9 mouse cellular contexts compared by ENCODE assay signal in genomic region chr7:5016057-5016456, GRCm38 (mm10). TPM values are rescaled to one million over a fixed set of nuclear protein-coding genes. Genes with fewer than 3 reads are reported as not detected.
DNase-seq lines count a peak whose midpoint lies in the region; ATAC-seq and TF ChIP-seq lines count a peak whose summit lies in the region.
"Had no signal": no experiment of that assay in that cellular context is flagged by ENCODE, and none has a peak within 500 bp of the region (broad histone marks: within the 10 kb centered on the region; RNA-seq: fewer than 3 reads in every experiment).

No protein-coding gene starts in this region.

- H3K9me3 ChIP-seq in heart, embryonic 10.5 days = no peaks in the 10 kb centered on the region
- H3K9me3 ChIP-seq in forebrain, embryonic 12.5 days = no peaks in the 10 kb centered on the region
- H3K9me3 ChIP-seq in liver, embryonic 15.5 days (replicated peaks) = no peaks in the 10 kb centered on the region

- H3K4me2 ChIP-seq in forebrain, embryonic 12.5 days = peak overlapping the region; percentile 60
- H3K4me2 ChIP-seq in liver, embryonic 15.5 days = peak overlapping the region; percentile 93

- no peak for ATAC-seq in forebrain, embryonic 12.5 days (ENCODE audit: low FRiP score)
- ATAC-seq in liver, embryonic 15.5 days (ENCODE audit: insufficient read depth) = no peak
- no peak for ATAC-seq in megakaryocyte-erythroid progenitor cell, adult 5-6 weeks (replicated peaks; ENCODE audit: low FRiP score, low TSS enrichment, poor library complexity, severe bottlenecking)
- ATAC-seq in megakaryocyte progenitor cell, adult 5-6 weeks (replicated peaks; ENCODE audit: poor library complexity) = no peak

- TF ChIP-seq CTCF in C2C12 (IDR thresholded peaks at IDR 0.05; ENCODE audit: control insufficient read depth, insufficient read depth, insufficient read length) = no peak

- WGBS in heart, embryonic 10.5 days = 79% methylated on average over 3 of the region's 3 CpGs
- 60% methylated on average over 3 of the region's 3 CpGs for WGBS in forebrain, embryonic 12.5 days
- 41% methylated on average over 3 of the region's 3 CpGs for WGBS in liver, embryonic 15.5 days (ENCODE audit: insufficient replicate concordance)

- H3K36me3 ChIP-seq in heart, embryonic 10.5 days = peaks cover 37% of the 10 kb centered on the region
- H3K36me3 ChIP-seq in C2C12 (ENCODE audit: control insufficient read depth, insufficient read depth) = peaks cover 24% of the 10 kb centered on the region
- H3K36me3 ChIP-seq in forebrain, embryonic 12.5 days (replicated peaks) = peaks cover 27% of the 10 kb centered on the region
- peaks cover 39% of the 10 kb centered on the region for H3K36me3 ChIP-seq in liver, embryonic 15.5 days (replicated peaks)

- intact Hi-C loops in heart, postnatal 14 days (cut with DNase I) = no loop called here

- H3K27ac ChIP-seq in heart, embryonic 10.5 days = peak overlapping the region; percentile 98
- H3K27ac ChIP-seq in forebrain, embryonic 12.5 days = peak overlapping the region; percentile 99
- H3K27ac ChIP-seq in liver, embryonic 15.5 days (replicated peaks) = peak overlapping the region; percentile 98

- H3K9ac ChIP-seq in forebrain, embryonic 12.5 days = peak overlapping the region; percentile 84
- peak overlapping the region; percentile 81 for H3K9ac ChIP-seq in liver, embryonic 15.5 days

- no peaks in the 10 kb centered on the region for H3K27me3 ChIP-seq in heart, embryonic 10.5 days (ENCODE audit: insufficient read depth, poor library complexity, severe bottlenecking)
- no peaks in the 10 kb centered on the region for H3K27me3 ChIP-seq in C2C12 (ENCODE audit: control insufficient read depth, insufficient read depth, insufficient read length)
- H3K27me3 ChIP-seq in forebrain, embryonic 12.5 days = no peaks in the 10 kb centered on the region
- no peaks in the 10 kb centered on the region for H3K27me3 ChIP-seq in liver, embryonic 15.5 days

- H3K4me3 ChIP-seq in heart, embryonic 10.5 days = peak overlapping the region; percentile 84
- H3K4me3 ChIP-seq in C2C12 (ENCODE audit: insufficient read depth, poor library complexity, severe bottlenecking) = peak overlapping the region; percentile 68
- peak overlapping the region; percentile 71 for H3K4me3 ChIP-seq in forebrain, embryonic 12.5 days (replicated peaks)
- H3K4me3 ChIP-seq in liver, embryonic 15.5 days (replicated peaks) = peak overlapping the region; percentile 77

- H3K4me1 ChIP-seq in heart, embryonic 10.5 days = peaks cover 5% of the 10 kb centered on the region
- H3K4me1 ChIP-seq in forebrain, embryonic 12.5 days = peaks cover 12% of the 10 kb centered on the region
- peaks cover 42% of the 10 kb centered on the region for H3K4me1 ChIP-seq in liver, embryonic 15.5 days (replicated peaks)

- no peak for DNase-seq in heart, embryonic 10.5 days (ENCODE audit: low spot score)
- DNase-seq in heart, postnatal 14 days = no peak
- no peak for DNase-seq in Muller cell, postnatal 12 days (ENCODE audit: inconsistent ontology term)

- peak overlapping the region; percentile 35 for H3ac ChIP-seq in C2C12 (ENCODE audit: control insufficient read depth, insufficient read length, low read depth)

- H3K79me3 ChIP-seq in C2C12 (ENCODE audit: low read depth) = peaks cover 10% of the 10 kb centered on the region

- peaks cover 24% of the 10 kb centered on the region for H3K79me2 ChIP-seq in C2C12 (ENCODE audit: control insufficient read depth, insufficient read depth)

TF ChIP-seq in C2C12, 6 proteins besides CTCF, POLR2A, EP300 and RAD21:
- TF ChIP-seq MYOD1 (IDR thresholded peaks at IDR 0.05; ENCODE audit: control insufficient read depth, insufficient read length, low read depth) (no peak), MAX (IDR thresholded peaks at IDR 0.05) (no peak), FOSL1 (IDR thresholded peaks at IDR 0.05; ENCODE audit: insufficient read depth, low read length, poor library complexity, severe bottlenecking) (no peak), MYOG (IDR thresholded peaks at IDR 0.05; ENCODE audit: control insufficient read depth, extremely low read depth, insufficient read length) (no peak), CEBPB (IDR thresholded peaks at IDR 0.05; ENCODE audit: low read depth) (no peak), USF1 (IDR thresholded peaks at IDR 0.05; ENCODE audit: low read depth) (no peak)

RNA-seq across cellular contexts. Expression of gene Gm44973, which starts 0.8 kb away (rescaled TPM):
- 0.72 TPM in 1 of 2 replicates, not detected in the other for polyA plus RNA-seq in heart, embryonic 10.5 days (2016; fragmentation: Nextera tagmentation; extraction: Ambion mirVana)
- total RNA-seq in heart, postnatal 14 days (2021) = not detected
- not detected for polyA plus RNA-seq in C2C12 (2012; fragmentation: generic; extraction: Trizol)
- polyA plus RNA-seq in forebrain, embryonic 12.5 days (2016; fragmentation: Nextera tagmentation; extraction: Ambion mirVana) = 0.69 TPM in 1 of 2 replicates, not detected in the other
- polyA plus RNA-seq in liver, embryonic 15.5 days (2015; fragmentation: Nextera tagmentation; extraction: Ambion mirVana) = 0.53 and 1.2 TPM in 2 replicates
- 2.6 TPM in 1 of 2 replicates, not detected in the other for total RNA-seq in megakaryocyte-erythroid progenitor cell, adult 5-6 weeks (2014; fragmentation: Nextera tagmentation)
- not detected in 2 replicates for total RNA-seq in megakaryocyte-erythroid progenitor cell, adult 5-6 weeks (2017)
- 1.9 and 4.6 TPM in 2 replicates for total RNA-seq in megakaryocyte progenitor cell, adult 5-6 weeks (2015)
- not detected in 2 replicates for total RNA-seq in megakaryocyte progenitor cell, adult 5-6 weeks (2017)
- total RNA-seq: gastrocnemius, postnatal 36 days had no signal

RNA-seq across cellular contexts. Expression of gene Fiz1, which starts 1.6 kb away (rescaled TPM):
- polyA plus RNA-seq in heart, embryonic 10.5 days (2016; fragmentation: Nextera tagmentation; extraction: Ambion mirVana) = 36.1 and 43.5 TPM in 2 replicates
- total RNA-seq in heart, postnatal 14 days (2021) = 10 to 100 TPM; 17.0 to 20.2 TPM
- 30.6 TPM for polyA plus RNA-seq in C2C12 (2012; fragmentation: generic; extraction: Trizol)
- polyA plus RNA-seq in forebrain, embryonic 12.5 days (2016; fragmentation: Nextera tagmentation; extraction: Ambion mirVana) = 64.9 and 67.3 TPM in 2 replicates
- polyA plus RNA-seq in liver, embryonic 15.5 days (2015; fragmentation: Nextera tagmentation; extraction: Ambion mirVana) = 15.6 and 17.9 TPM in 2 replicates
- 34.8 and 35.7 TPM in 2 replicates for total RNA-seq in megakaryocyte-erythroid progenitor cell, adult 5-6 weeks (2014; fragmentation: Nextera tagmentation)
- 19.8 and 32.7 TPM in 2 replicates for total RNA-seq in megakaryocyte-erythroid progenitor cell, adult 5-6 weeks (2017)
- total RNA-seq in megakaryocyte progenitor cell, adult 5-6 weeks (2015) = 35.6 and 39.2 TPM in 2 replicates
- total RNA-seq in megakaryocyte progenitor cell, adult 5-6 weeks (2017) = 17.7 and 24.0 TPM in 2 replicates

RNA-seq across cellular contexts. Expression of gene Zfp524, which starts 1.8 kb away (rescaled TPM):
- polyA plus RNA-seq in heart, embryonic 10.5 days (2016; fragmentation: Nextera tagmentation; extraction: Ambion mirVana) = 10.0 and 11.4 TPM in 2 replicates
- 1 to 10 TPM; 8.1 to 8.6 TPM for total RNA-seq in heart, postnatal 14 days (2021)
- polyA plus RNA-seq in C2C12 (2012; fragmentation: generic; extraction: Trizol) = 12.9 TPM
- 9.5 and 9.6 TPM in 2 replicates for polyA plus RNA-seq in forebrain, embryonic 12.5 days (2016; fragmentation: Nextera tagmentation; extraction: Ambion mirVana)
- polyA plus RNA-seq in liver, embryonic 15.5 days (2015; fragmentation: Nextera tagmentation; extraction: Ambion mirVana) = 9.3 and 10.0 TPM in 2 replicates
- total RNA-seq in megakaryocyte-erythroid progenitor cell, adult 5-6 weeks (2014; fragmentation: Nextera tagmentation) = 16.6 and 19.9 TPM in 2 replicates
- 3.0 and 9.3 TPM in 2 replicates for total RNA-seq in megakaryocyte-erythroid progenitor cell, adult 5-6 weeks (2017)
- 11.0 and 13.0 TPM in 2 replicates for total RNA-seq in megakaryocyte progenitor cell, adult 5-6 weeks (2015)
- total RNA-seq in megakaryocyte progenitor cell, adult 5-6 weeks (2017) = 5.5 and 7.4 TPM in 2 replicates

RNA-seq across cellular contexts. Expression of gene Zfp865, which starts 4.1 kb away (rescaled TPM):
- polyA plus RNA-seq in heart, embryonic 10.5 days (2016; fragmentation: Nextera tagmentation; extraction: Ambion mirVana) = 3.8 and 4.4 TPM in 2 replicates
- total RNA-seq in heart, postnatal 14 days (2021) = 10 to 100 TPM; 18.2 to 19.9 TPM
- 16.5 TPM for polyA plus RNA-seq in C2C12 (2012; fragmentation: generic; extraction: Trizol)
- polyA plus RNA-seq in forebrain, embryonic 12.5 days (2016; fragmentation: Nextera tagmentation; extraction: Ambion mirVana) = 6.7 and 7.3 TPM in 2 replicates
- 1.3 and 1.5 TPM in 2 replicates for polyA plus RNA-seq in liver, embryonic 15.5 days (2015; fragmentation: Nextera tagmentation; extraction: Ambion mirVana)
- 22.7 and 24.4 TPM in 2 replicates for total RNA-seq in megakaryocyte-erythroid progenitor cell, adult 5-6 weeks (2014; fragmentation: Nextera tagmentation)
- 7.8 and 9.8 TPM in 2 replicates for total RNA-seq in megakaryocyte-erythroid progenitor cell, adult 5-6 weeks (2017)
- 13.2 and 14.5 TPM in 2 replicates for total RNA-seq in megakaryocyte progenitor cell, adult 5-6 weeks (2015)
- total RNA-seq in megakaryocyte progenitor cell, adult 5-6 weeks (2017) = 12.4 and 14.4 TPM in 2 replicates

RNA-seq across cellular contexts. Expression of gene Ccdc106, which starts 4.3 kb away (rescaled TPM):
- 1.4 and 4.7 TPM in 2 replicates for polyA plus RNA-seq in heart, embryonic 10.5 days (2016; fragmentation: Nextera tagmentation; extraction: Ambion mirVana)
- under 1 TPM; 0.17 TPM for total RNA-seq in heart, postnatal 14 days (2021)
- polyA plus RNA-seq in C2C12 (2012; fragmentation: generic; extraction: Trizol) = 0.34 TPM
- 11.0 and 12.8 TPM in 2 replicates for polyA plus RNA-seq in forebrain, embryonic 12.5 days (2016; fragmentation: Nextera tagmentation; extraction: Ambion mirVana)
- polyA plus RNA-seq in liver, embryonic 15.5 days (2015; fragmentation: Nextera tagmentation; extraction: Ambion mirVana) = 0.28 and 0.40 TPM in 2 replicates
- total RNA-seq in megakaryocyte-erythroid progenitor cell, adult 5-6 weeks (2014; fragmentation: Nextera tagmentation) = not detected in 2 replicates
- 0.42 and 0.56 TPM in 2 replicates for total RNA-seq in megakaryocyte-erythroid progenitor cell, adult 5-6 weeks (2017)
- total RNA-seq in megakaryocyte progenitor cell, adult 5-6 weeks (2015) = 0.57 TPM in 1 of 2 replicates, not detected in the other
- 0.21 TPM in 1 of 2 replicates, not detected in the other for total RNA-seq in megakaryocyte progenitor cell, adult 5-6 weeks (2017)
